Mouse (Mus musculus) adrenal gland (tissue): ENCODE results near the gene Rhbdl1.

Experiments used
- intact Hi-C: fragments of 180-260 bp; cut with DNase I; formaldehyde crosslinking; loops from one replicate; pipeline ENCODE4 v1.15.1; 2025
- long read RNA-seq, 2 experiments: library from polyadenylated mRNA; unstranded; transcript quantifications; one replicate each; pipeline ENCODE4 v2.0.0; 2020; ENCODE audit warnings: borderline replicate concordance in 1 of 2; ENCODE audit not compliant: insufficient replicate concordance in 1 of 2

Rhbdl1 gene
- long read RNA-seq, experiment 1, partial matches to known transcripts = 1 of 3 reads
- long read RNA-seq, experiment 1, other reads (novel, unspliced or antisense) = 2 of 3 reads
- long read RNA-seq, experiment 2, partial matches to known transcripts = 0 of 2 reads
- long read RNA-seq, experiment 2, other reads (novel, unspliced or antisense) = 1 of 2 reads

DNA sequence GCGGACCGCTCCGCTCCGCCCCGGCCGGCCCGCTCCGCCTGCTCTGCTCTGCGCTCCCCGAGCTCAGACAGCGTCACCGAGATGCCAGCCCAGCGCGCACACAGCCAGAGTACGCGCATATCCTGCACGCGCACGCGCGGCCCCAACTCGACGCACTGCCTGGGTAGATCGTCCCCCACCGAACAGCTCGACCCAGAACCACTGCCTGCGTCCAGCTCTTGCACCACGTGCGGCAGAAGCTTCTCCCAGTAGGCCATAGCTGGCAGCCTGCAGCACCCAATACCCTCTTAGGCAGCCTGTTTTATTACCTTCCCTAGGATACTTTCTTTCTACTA is at the start of gene Rhbdl1:
Rhbdl1 (minus strand) TSS at position 220 of the 335 bp plus-strand sequence.
- intact Hi-C loops = loop anchor here (2.0 kb wide), 1 partner anchor 30 kb away; no protein-coding TSS in a partner anchor

DNA sequence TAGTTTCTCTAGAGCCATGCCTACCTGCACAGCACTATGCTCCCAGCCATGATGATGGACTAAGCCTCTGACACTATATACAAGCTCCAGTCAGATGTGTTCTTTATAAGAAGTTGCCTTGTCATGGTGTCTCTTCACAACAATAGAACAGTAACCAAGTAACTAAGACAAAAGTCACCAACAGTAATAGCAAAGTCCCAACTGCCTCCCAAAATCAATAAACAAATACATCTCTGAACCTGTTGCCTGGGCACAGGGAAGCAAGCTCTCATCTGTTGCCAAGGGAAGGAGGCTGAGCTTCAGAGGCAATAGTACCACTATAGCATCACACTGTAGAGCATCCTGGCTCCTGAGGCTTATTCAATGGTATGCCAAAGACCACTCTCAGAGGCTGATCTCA is 49.7 kb upstream of the Rhbdl1 start:
- intact Hi-C loops = no loop called here

DNA sequence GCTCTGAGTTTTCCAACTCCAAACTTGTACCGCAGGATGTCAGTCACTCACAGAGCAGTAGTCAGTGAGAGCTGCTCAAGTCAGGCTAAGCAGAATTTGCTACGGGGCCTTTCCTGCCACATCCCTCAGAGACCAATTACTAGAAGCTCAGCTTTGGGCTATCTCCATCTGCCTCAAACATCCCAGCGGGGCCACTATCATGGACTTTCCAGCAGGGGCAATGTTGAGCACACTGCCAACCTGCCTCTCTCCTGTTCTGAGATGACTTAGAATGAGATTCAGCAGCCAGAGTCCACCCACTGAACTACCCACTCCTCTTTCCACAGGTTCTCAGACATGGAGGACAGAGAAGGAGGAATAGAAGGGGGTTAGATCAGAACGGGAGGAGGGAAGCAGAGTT is 48.5 kb upstream of the Rhbdl1 start:
- intact Hi-C loops = no loop called here

DNA sequence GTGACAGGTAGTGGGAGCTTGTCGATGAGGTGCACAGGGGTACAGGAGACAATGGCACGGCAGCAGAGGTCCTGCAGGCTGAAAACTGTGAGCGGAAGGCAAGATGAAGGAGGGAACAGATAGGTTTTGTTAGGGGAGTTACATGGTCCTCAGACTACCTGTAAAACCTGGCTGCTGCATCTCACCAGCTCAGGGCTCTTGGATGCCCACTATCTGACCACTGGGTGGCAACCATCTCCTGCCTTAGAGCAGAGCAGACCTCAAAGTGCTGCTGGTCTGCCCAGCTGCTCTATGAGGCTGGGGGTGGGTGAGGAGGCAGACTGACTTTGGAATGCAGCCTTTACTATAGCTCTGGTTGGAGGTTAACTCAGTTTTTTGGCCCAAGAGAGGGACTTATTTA is 46.7 kb upstream of the Rhbdl1 start:
- intact Hi-C loops = loop anchor here (5.0 kb wide), 1 partner anchor 103 kb away; the partner anchor contains the start of gene Capn15

DNA sequence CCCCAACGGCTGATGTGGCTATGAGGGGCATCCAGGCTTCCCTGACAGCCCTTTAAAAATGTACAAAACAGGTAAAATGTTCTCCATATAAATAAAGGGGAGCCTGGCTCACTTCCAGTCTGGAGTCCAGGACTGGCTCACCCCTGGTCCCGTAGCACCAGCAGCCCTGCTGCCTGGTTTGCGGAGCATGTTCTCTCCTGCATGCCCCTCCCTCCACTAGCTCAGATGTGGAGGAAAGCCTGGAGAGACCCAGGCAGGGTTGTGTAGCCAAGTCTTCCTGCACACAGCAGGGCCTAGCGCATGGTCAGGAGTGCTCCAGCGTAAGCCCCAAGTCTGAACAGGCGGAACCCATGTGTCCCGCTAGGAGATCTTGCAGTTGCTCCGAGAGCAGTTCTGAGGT is 46.2 kb upstream of the Rhbdl1 start:
- intact Hi-C loops = loop anchor here (5.0 kb wide), 1 partner anchor 104 kb away; the partner anchor contains the start of gene Capn15

DNA sequence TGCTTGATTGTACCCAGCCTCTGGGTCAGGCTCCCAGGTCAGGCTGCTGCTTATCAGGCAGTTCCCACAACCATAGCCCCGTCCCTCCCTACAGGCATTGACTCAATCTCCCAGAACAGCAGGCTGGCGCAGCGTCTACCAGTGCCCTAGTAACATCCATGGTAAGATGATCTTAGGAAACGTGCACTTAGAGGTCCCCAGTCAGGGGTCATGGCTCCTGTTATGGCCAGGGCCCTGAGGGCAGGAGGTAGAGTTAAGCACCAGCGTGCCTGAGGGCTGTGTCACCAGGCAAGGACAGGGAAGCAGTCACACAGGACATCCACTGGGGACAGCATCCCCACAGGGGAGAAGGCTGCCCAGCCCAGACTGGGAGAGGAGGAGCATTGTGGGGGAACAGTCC is 45.2 kb upstream of the Rhbdl1 start:
- intact Hi-C loops = loop anchor here (5.0 kb wide), 1 partner anchor 105 kb away; the partner anchor contains the start of gene Capn15

DNA sequence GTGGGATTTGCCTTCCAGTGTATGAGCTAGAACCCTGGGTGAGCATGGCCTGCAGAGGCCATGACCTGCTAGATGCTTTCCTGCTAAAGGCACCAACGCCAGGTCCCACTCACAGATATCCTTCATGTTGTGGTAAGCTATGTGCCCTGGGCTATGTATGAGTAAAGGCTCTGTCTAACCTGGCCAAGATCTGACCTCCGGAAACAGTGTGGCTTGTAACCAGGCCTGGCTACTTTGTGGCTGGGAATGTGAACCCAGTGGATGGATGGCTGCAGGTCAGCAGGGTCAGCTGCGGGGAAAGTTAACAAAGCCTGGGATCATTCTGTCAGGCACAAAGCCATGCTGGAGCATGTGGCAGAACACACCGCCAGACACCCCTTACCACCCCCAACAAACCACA is 44.6 kb upstream of the Rhbdl1 start:
- intact Hi-C loops = loop anchor here (5.0 kb wide), 1 partner anchor 106 kb away; the partner anchor contains the start of gene Capn15

DNA sequence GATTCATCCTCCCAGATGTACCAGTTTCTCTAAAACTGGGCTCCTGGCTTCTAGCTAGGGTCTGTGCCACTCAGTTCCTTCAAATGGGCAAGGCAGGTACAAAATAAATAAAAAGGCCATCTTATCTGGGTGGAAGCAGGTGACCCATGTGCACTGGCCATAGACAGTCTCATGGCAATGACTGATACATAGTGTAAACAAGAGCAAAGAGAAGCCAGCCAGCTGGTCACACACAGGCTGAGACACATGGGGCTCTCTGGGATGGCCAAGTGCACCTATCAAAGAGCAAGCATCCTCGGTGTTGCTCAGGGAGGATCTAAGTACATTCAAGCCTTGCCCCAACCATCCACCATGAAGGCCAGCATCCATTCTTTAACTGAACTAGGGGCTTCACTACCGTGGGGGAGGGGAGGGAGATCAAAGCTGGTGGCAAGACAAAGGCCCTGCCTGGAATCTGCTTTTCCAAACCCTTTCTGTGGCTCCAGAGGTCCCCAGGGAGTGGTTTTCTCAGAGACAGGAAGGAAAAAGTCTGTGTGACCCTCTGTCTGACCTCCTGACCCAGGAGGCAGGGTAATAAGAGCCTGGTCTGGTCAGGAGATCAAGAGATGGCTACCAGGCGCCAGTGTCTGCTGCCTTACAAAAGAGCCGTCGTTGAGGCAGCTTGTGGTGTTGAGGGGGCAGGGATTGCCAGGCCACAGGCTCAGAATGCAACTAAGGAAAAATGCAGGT is 44.0 kb upstream of the Rhbdl1 start:
- intact Hi-C loops = loop anchor here (5.0 kb wide), 1 partner anchor 106 kb away; the partner anchor contains the start of gene Capn15

DNA sequence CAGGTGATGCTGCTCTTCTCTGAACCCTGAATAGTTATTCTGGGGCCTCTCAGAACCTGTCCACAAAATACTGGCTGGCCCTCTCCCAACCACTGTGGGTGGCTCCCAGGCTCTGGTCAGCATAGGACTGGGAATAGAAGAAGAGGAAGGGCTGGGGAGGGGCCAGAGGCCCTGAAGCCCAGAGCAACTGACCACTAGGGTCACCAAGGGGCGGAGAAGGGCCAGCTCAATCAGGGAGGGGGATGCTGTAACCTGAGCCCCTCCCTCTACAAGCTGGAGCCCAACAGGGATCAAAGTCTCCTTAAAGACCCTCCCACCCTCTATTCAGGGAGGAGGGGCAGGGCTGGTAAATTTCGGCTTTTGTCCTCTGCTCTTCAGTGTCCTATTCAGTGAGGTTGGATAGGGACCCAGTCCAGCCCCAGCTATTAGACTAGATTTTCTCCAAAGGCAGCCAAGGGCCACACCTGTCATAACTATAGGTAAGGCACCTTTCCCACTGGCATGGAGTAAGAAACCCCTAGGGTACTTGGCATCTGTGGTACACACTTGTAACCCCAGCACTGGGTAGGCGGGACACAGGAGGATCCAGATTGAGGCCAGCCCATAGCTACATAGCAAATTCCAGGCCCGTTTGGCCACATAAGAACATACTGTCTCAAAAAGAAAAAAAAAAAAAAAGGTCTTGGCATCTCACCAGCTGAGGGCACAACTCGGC is 43.3 kb upstream of the Rhbdl1 start, which contains the start of gene Wfikkn1:
Wfikkn1 (minus strand) TSS at position 663 of the 715 bp plus-strand sequence.
- intact Hi-C loops = loop anchor here (5.0 kb wide), 1 partner anchor 107 kb away; the partner anchor contains the start of gene Capn15

DNA sequence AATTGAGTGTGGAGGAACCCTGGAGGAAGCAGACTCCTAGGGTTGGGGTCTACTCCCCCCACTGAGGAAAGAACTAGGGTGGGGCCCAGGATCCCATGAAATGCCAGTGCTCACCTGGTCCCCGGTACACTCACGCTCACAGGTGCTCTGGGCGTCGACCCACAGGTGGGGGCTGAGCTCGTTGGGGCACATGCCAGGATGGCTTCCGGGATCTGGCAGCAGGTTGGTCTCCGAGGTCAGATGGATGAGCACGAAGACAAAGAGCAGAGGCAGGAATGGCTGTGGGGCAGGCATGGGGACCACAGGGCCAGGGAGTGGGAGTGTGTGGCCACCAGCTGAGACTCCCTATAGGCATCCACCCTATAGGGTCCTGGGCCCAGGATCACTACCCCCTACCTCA is 42.7 kb upstream of the Rhbdl1 start:
- intact Hi-C loops = loop anchor here (5.0 kb wide), 1 partner anchor 108 kb away; the partner anchor contains the start of gene Capn15

DNA sequence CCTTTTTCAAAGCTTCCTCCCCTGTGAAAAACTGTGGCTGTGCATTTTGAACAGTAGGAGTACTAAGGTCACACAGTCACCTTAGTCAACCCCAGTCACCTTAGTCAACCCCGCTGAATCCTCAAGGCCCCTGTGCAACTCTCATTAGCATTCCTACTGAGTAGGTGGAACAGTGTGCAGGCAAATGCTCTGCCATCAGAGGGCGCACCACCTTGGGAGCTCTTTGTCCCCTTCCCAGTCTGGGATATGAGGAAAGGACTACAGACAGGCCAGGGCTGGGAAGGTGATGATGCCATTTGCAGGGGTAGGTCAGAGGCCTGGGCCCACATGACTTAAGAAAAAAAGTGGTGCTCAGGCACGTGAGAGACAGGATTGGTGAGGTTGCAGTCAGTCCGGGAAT is 42.2 kb upstream of the Rhbdl1 start:
- intact Hi-C loops = no loop called here

DNA sequence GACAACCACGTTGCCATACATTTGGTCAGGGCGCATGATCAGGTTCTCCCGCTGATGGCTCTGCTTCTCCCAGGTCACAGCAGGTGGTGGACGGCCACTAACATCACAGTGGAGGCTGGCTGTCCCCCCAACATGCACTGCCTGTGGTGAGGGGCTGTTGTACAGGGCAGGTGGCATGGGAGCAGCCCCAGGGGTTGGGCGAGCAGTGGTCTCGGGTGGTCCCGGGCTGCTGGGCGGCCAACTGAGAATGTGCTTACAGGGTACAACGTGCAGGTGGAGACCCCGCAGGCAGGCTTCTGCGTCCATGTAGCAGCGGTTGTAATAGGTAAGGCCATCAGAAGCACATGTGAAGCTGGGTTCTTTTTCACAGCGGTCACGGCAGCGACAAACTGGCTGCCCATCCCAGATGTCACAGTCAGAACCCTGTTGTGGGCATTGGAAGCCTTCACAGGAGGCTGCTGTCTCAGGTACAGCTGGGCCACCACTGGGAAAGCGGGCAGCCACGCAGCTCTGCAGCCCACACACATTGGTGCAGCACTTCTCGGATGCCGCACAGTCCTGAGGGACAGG is 41.6 kb upstream of the Rhbdl1 start:
- intact Hi-C loops = no loop called here

DNA sequence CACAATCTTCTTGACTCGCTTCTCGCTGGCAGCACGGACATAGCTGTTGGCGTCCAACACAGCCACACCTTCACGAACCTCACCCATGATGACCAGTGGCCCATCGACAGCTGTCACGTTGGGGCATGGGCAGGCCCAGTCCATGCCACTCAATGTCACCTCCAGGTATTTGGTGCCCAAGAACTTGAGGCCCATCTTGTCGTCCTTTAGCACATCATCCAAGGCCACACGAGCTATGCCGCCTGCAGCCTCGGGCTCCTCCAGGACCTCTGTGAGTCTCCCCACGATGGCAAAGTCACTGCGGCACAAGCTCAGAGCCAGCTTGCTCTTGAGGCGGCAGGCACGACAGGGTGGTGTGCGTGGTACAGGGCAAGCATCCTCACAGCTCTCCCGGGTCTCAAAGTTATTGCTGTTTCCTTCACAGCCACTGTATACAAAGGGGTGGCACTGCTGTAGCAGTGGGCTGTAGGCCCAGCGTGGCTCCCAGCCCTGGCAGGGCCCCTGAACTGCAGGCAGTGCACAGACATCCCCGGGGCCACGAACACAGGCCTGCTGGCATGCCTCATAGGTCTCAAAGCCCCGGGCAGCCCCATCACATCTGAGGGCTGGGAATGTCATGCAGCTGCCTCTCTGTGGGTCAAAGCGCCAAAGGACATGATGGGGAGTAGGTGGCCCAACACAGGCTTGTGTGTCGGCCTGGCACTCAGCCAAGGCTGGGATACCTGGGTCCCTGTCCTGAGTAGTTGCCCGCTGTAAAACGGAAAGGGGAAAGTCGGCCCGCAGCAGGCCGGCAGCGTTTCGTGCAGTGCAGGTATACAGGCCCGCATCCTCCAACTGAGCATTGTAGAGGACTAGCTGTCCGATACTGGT is 40.9 kb upstream of the Rhbdl1 start:
- intact Hi-C loops = no loop called here

DNA sequence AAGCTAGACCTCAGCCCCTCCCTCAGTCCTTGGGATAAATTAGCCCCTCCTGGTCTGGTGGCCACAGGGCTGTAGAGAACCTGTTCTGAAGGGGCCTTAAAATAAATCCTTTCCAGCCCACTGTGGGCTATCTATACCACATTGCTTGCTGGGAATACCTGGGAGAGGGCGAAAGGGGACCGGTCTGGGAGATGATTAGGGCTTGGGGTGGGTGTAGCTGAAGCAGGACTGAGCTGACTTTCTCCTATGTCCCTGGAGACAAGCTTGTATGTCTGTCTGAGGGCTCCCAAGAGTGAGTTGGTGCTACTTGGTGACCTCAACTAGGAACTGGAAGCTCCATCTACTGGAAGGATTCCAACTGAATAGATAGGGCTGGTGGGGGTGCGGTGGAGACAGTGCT is 39.9 kb upstream of the Rhbdl1 start:
- intact Hi-C loops = no loop called here

DNA sequence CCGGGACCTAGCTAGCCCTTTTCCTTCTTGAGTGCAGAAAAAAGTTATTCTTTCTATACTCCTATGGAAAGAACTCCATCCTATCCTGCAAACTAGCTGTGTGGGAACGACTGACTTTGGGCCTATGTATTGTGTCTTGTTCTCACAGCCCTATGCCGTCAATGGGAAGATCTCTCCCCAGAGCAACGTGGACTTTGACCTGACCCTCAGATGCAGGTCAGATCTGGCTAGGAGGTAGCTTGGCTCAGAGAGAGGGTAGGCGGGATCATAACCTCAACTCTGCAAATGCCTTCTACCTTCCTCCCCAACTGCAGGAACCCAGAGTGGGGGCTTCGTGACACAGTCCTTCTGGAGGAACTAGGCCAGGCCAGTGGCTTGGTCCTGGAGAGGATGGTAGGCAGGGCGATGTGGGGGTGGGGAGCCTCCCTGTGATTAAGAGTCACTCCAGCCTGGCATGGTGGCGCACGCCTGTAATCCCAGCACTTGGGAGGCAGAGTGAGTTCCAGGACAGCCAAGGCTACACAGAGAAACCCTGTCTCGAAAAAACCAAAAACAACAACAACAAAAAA is 39.3 kb upstream of the Rhbdl1 start:
- intact Hi-C loops = no loop called here

DNA sequence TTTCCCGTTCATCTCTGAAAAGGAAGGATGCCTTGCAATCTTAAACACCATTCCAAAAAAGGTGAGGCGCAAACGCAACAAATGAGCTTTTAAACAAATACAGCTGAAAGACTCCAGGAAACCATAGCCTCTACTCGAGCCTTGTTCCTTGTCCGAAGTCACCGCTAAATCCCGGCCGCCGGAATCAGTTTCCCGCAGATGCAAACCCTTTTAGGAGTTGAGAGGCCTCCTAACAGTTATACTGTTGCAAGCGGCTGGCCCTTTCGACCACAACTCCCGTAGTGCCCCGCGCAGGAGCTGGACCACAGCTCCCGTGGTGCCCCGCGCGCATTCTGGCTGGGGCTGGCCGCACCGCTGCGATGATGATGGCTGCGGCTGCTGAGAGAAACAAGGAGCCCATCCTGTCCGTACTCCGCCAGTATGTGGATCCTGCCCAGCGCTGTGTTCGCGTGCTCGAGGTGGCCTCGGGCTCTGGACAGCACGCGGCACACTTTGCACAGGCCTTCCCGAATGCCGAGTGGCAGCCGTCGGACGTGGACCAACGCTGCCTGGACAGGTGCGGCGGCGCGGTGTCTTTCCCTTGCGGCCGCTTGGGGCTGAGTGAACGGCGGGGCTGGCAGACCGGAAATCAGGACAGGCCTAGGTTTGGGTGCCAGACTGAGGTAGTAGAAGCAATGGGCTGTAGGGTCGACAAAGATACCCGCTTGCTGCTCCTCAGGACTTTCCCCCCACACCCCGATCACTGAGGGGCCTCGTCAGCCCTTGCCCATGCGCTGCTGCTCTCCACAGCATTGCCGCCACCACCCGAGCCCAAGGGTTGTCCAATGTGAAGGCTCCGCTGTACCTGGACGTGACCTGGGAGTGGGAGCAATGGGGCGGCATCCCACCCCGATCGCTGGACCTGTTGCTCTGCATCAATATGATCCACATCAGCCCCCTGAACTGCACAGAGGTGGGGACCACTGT is 38.4 kb upstream of the Rhbdl1 start:
- intact Hi-C loops = no loop called here

DNA sequence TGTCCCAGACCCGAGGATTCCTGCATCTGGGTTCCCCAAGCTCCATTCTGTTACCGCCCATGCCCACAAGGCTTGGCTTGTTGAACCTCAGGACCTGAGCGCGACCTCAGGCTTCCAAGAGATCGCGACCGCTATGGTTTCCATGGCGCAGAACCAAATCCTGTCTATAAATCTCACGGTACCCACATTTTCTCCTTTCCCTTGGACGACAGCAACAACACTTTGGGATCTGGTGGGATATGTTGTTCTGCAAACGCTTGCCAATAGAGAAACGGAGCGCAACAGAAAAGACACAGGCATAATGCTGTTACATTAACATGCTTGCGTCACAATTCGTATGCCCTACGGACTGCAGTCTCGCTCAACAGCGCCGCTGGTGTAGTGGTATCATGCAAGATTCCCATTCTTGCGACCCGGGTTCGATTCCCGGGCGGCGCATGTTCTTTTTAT is 37.7 kb upstream of the Rhbdl1 start, which contains the start of gene Mettl26:
Mettl26 (plus strand) TSS at position 354 of the 450 bp plus-strand sequence.
- intact Hi-C loops = no loop called here

DNA sequence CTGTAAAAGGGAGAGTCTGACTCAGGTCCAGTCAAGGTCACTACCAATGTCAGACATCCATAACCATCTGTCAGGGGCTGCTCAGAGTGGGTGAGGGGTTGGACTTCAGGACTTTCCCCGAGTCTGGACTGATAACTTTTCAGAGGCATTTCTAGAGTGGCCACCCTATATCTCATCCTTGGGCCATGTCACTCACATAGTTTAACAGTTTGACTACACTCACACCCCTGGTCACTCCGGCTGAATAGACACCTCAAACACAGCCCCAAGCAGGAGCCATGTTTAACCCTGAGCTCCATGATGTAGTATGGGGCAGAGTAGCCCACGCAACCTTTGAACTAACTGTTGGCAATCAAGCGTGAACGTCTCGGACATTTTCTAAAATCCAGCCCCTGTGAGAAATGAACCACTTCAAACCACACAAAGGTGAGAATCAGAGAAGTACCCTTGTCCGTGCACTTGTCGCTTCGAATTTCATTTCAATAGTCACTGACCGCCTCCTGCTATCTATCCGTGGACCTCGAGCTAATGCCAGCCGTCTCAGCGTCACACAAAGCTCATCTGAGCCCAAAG is 37.1 kb upstream of the Rhbdl1 start:
- intact Hi-C loops = no loop called here
